Mouse (Mus musculus): ENCODE data around the gene Sbds.

DNA sequence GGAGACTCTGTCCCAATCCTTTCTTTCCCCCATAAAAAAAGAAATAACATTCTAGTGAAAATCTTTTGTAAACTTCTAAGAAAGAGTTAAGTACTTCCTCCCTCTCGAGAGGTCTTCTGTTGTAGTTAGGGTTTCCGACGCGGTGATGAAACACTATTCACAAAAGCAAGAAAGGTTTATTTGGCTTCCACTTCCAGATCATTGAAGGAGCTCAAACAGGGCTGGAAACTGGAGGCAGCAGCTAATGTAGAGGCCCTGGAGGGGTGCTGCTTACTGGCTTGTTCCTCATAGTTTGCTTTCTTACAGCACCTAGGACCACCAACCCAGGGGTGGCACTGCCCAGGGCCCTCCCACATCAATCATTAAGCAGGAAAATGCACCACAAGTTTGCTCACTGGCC lies 27.2 kb downstream of the Sbds start:
- TF ChIP-seq CTCF (IDR thresholded peaks at IDR 0.05; ENCODE audit: low read depth) (no peak), EP300 (IDR thresholded peaks at IDR 0.05; ENCODE audit: low read depth) (no peak)
